Mouse (Mus musculus): ENCODE results near the gene Tbk1. TPM values are rescaled to one million over a fixed set of nuclear protein-coding genes. Genes with fewer than 3 reads are reported as not detected.

The Tbk1 gene
- polyA plus RNA-seq, 1 experiment, result 7.0 TPM

DNA sequence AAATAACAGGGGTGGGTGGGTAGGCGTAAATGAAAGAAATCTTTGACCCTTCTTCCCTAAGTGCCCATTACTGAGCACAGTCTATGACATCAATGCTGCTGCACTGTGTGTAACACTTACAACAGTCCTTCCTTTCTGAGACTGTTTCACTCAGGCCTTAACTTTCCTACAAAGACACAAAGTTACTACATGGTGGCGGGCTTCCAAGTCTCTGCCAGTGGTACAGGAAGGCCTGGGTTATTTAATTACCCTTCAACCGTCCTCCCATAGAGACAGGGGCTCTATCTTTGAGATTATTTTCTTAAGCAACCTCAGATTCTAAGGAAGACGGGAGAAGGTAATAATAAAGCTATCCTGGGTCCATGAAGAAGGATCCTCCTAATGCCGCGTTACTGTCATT lies 25.9 kb upstream of the Tbk1 start:
- no peak for TF ChIP-seq CTCF (IDR thresholded peaks at IDR 0.05; ENCODE audit: control insufficient read depth, insufficient read depth, insufficient replicate concordance, low read depth, low read length)
- no peak for TF ChIP-seq POLR2A (IDR thresholded peaks at IDR 0.05; ENCODE audit: control insufficient read depth, low read depth, low read length)
- H3K4me1 ChIP-seq (ENCODE audit: control insufficient read depth, insufficient read depth, low read length), result no peaks in the 10 kb centered on the region
- H3K36me3 ChIP-seq (ENCODE audit: control insufficient read depth, insufficient read depth, low read length), result no peaks in the 10 kb centered on the region; the same call in 1 of the 2 replicates
- no peak overlapping the region for H3K27ac ChIP-seq (ENCODE audit: control insufficient read depth, insufficient read depth, low read depth, low read length)
- H3K27me3 ChIP-seq (ENCODE audit: control insufficient read depth, insufficient read depth, low read length), result no peaks in the 10 kb centered on the region
- H3K4me3 ChIP-seq (ENCODE audit: control insufficient read depth, low read depth, low read length), result no peak overlapping the region

DNA sequence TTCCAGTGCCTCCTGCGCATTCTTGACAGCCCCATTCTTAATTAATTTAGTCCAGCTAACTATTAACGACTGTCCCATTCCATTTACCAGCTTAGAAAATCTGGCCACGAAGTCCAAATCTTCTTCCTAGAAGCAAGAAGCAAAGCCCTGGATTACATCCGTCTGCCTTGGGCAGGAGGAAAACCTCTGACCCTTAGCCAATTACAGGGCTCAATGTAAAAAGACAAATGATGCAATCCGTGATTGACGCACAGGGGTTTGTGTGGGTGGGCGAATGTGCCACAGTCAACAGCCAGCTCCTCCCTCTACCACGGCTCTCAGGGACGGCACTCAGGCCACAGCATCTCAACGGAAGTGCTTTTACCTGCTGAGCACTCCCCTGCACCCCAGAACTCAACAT lies 25.0 kb upstream of the Tbk1 start:
- H3K36me3 ChIP-seq (ENCODE audit: control insufficient read depth, insufficient read depth, low read length), result no peaks in the 10 kb centered on the region; the same call in 1 of the 2 replicates
- no peaks in the 10 kb centered on the region for H3K27me3 ChIP-seq (ENCODE audit: control insufficient read depth, insufficient read depth, low read length)
- H3K4me1 ChIP-seq (ENCODE audit: control insufficient read depth, insufficient read depth, low read length), result no peaks in the 10 kb centered on the region
- no peak for TF ChIP-seq POLR2A (IDR thresholded peaks at IDR 0.05; ENCODE audit: control insufficient read depth, low read depth, low read length)
- TF ChIP-seq CTCF (IDR thresholded peaks at IDR 0.05; ENCODE audit: control insufficient read depth, insufficient read depth, insufficient replicate concordance, low read depth, low read length), result no peak
- no peak overlapping the region for H3K4me3 ChIP-seq (ENCODE audit: control insufficient read depth, low read depth, low read length)
- no peak overlapping the region for H3K27ac ChIP-seq (ENCODE audit: control insufficient read depth, insufficient read depth, low read depth, low read length)

DNA sequence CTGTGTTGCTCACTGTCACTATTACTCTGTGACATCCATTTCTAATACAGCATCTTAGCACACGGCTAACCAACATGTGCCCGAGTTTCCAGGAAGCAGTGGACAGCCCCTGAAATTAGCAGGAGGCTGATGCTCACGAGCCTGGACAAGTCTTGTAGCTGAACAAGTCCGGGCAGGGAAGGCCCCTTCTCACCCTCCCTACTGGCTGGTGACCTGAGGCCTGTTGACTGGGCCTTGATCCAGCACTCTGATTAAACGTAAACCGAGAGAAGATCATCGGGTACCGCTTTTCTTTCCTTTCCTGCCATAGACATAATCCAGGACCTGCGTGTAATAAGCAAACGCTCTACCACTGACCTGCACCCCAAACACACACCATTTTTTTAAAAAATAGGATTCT lies 21.6 kb upstream of the Tbk1 start:
- Histone ChIP-seq H3K27me3 (ENCODE audit: control insufficient read depth, insufficient read depth, low read length) (no peaks in the 10 kb centered on the region), H3K36me3 (ENCODE audit: control insufficient read depth, insufficient read depth, low read length) (no peaks in the 10 kb centered on the region; the same call in none of the 2 replicates), H3K4me1 (ENCODE audit: control insufficient read depth, insufficient read depth, low read length) (no peaks in the 10 kb centered on the region), H3K4me3 (ENCODE audit: control insufficient read depth, low read depth, low read length) (no peak overlapping the region), H3K27ac (ENCODE audit: control insufficient read depth, insufficient read depth, low read depth, low read length) (no peak overlapping the region)
- TF ChIP-seq POLR2A (IDR thresholded peaks at IDR 0.05; ENCODE audit: control insufficient read depth, low read depth, low read length) (no peak), CTCF (IDR thresholded peaks at IDR 0.05; ENCODE audit: control insufficient read depth, insufficient read depth, insufficient replicate concordance, low read depth, low read length) (no peak)

DNA sequence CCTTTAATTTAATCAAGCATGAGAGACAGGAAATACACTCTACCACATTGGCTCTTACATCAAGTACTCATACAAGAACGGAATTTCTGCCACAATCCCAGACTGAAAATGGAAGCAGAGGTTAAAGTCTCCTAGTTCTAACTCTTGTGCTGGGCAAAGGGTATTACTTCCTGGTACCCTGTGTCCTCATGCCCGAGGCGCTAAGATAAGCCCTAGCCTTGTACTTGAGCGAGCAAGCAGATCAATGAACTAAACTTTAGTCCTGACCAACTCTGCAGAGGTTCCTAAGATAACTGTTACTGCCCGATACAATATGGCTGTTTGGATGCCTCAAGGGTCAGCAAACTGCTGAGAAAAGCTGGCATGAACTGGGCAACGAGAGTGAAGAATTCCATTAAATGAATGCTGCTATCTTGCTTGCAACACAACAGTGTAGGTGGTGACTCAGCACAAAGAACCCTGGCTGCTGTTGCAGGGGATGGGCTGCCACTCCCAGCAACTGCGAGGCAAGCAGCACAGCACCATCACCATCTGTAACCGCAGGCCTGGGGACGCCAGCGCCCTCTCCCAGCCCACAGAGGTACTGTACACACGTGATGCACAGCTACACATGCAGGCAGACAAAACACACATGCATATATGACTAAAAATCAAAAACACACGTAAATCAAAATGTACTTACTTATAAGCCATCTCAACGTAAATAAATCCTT lies 18.2 kb upstream of the Tbk1 start:
- TF ChIP-seq CTCF (IDR thresholded peaks at IDR 0.05; ENCODE audit: control insufficient read depth, insufficient read depth, insufficient replicate concordance, low read depth, low read length) (no peak), POLR2A (IDR thresholded peaks at IDR 0.05; ENCODE audit: control insufficient read depth, low read depth, low read length) (no peak)

DNA sequence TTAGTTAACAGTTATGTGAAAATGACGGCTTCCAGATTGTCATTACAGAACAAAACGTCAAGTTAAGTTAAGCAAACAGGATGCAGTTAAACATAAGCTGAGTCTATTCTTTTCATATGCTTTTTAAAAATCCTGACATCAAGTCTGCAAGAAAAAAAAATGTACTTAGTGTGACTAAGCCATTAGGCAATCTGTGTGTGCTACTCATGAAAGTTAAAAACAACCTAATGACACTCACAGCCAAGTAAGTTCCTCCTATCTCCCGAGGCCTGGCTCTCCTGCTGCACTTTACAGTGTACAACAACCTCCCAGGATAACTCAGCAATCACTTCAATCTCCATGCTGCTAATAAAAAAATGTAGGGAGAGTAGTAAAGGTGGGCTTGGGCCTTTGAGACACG lies 17.0 kb upstream of the Tbk1 start:
- no peak for TF ChIP-seq CTCF (IDR thresholded peaks at IDR 0.05; ENCODE audit: control insufficient read depth, insufficient read depth, insufficient replicate concordance, low read depth, low read length)
- TF ChIP-seq POLR2A (IDR thresholded peaks at IDR 0.05; ENCODE audit: control insufficient read depth, low read depth, low read length), result no peak

More for the DNA sequence above, 18.2 kb upstream of the Tbk1 start:
- H3K4me1 ChIP-seq (ENCODE audit: control insufficient read depth, insufficient read depth, low read length), result no peaks in the 10 kb centered on the region
- peaks cover 2% of the 10 kb centered on the region for H3K36me3 ChIP-seq (ENCODE audit: control insufficient read depth, insufficient read depth, low read length)
- H3K4me3 ChIP-seq (ENCODE audit: control insufficient read depth, low read depth, low read length), result no peak overlapping the region
- no peak overlapping the region for H3K27ac ChIP-seq (ENCODE audit: control insufficient read depth, insufficient read depth, low read depth, low read length)
- no peaks in the 10 kb centered on the region for H3K27me3 ChIP-seq (ENCODE audit: control insufficient read depth, insufficient read depth, low read length)

DNA sequence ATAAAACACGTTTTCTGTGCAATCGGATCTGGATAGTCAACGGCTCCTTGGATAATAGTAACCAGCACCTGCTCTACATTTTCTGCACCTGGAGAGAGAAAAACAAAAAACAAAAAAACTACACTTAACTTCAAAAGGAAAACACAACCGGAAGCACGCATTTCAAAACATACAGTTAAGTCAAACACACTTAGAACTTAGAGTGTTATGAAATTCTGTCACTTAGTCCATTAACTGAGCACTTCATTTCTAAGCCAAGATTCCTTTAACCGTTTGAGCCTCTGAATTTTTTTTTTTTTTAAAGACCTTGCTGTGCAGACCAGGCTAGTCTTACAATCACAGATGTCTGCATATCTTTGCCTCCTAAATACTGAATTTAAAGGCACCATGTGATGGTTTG lies 14.7 kb upstream of the Tbk1 start:
- Histone ChIP-seq H3K27ac (ENCODE audit: control insufficient read depth, insufficient read depth, low read depth, low read length) (no peak overlapping the region), H3K36me3 (ENCODE audit: control insufficient read depth, insufficient read depth, low read length) (peaks cover 2% of the 10 kb centered on the region), H3K4me1 (ENCODE audit: control insufficient read depth, insufficient read depth, low read length) (no peaks in the 10 kb centered on the region), H3K27me3 (ENCODE audit: control insufficient read depth, insufficient read depth, low read length) (no peaks in the 10 kb centered on the region), H3K4me3 (ENCODE audit: control insufficient read depth, low read depth, low read length) (no peak overlapping the region)
- TF ChIP-seq POLR2A (IDR thresholded peaks at IDR 0.05; ENCODE audit: control insufficient read depth, low read depth, low read length) (no peak), CTCF (IDR thresholded peaks at IDR 0.05; ENCODE audit: control insufficient read depth, insufficient read depth, insufficient replicate concordance, low read depth, low read length) (no peak)

More for the DNA sequence above, 17.0 kb upstream of the Tbk1 start:
- H3K4me3 ChIP-seq (ENCODE audit: control insufficient read depth, low read depth, low read length), result no peak overlapping the region
- H3K27ac ChIP-seq (ENCODE audit: control insufficient read depth, insufficient read depth, low read depth, low read length), result no peak overlapping the region
- no peaks in the 10 kb centered on the region for H3K27me3 ChIP-seq (ENCODE audit: control insufficient read depth, insufficient read depth, low read length)
- peaks cover 2% of the 10 kb centered on the region for H3K36me3 ChIP-seq (ENCODE audit: control insufficient read depth, insufficient read depth, low read length)
- no peaks in the 10 kb centered on the region for H3K4me1 ChIP-seq (ENCODE audit: control insufficient read depth, insufficient read depth, low read length)

DNA sequence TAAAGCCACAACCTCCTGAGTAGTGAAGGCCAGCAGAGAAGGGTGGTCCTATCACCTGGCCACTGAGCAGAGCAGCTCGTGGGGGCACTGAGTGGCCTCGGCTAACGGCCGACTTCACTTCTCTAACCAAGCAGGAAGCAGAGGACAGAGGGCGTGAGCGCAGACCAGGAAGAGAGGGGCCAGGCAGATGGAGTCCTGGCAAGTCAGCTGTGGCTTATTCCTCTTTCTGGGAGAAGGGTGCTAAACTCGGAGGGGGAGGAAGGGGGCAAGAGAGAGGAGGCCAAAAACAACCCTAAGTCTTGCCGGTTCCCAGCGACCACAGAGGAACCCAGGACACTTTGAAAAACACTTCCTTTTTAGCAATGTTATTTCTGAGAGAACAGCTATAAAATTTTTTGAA lies 10.0 kb upstream of the Tbk1 start:
- TF ChIP-seq CTCF (IDR thresholded peaks at IDR 0.05; ENCODE audit: control insufficient read depth, insufficient read depth, insufficient replicate concordance, low read depth, low read length) (no peak), POLR2A (IDR thresholded peaks at IDR 0.05; ENCODE audit: control insufficient read depth, low read depth, low read length) (no peak)

More for the DNA sequence above, 10.0 kb upstream of the Tbk1 start:
- no peaks in the 10 kb centered on the region for H3K36me3 ChIP-seq (ENCODE audit: control insufficient read depth, insufficient read depth, low read length)
- no peak overlapping the region for H3K4me3 ChIP-seq (ENCODE audit: control insufficient read depth, low read depth, low read length)
- H3K27me3 ChIP-seq (ENCODE audit: control insufficient read depth, insufficient read depth, low read length), result no peaks in the 10 kb centered on the region
- no peaks in the 10 kb centered on the region for H3K4me1 ChIP-seq (ENCODE audit: control insufficient read depth, insufficient read depth, low read length)
- H3K27ac ChIP-seq (ENCODE audit: control insufficient read depth, insufficient read depth, low read depth, low read length), result no peak overlapping the region
